Mouse (Mus musculus): ENCODE results near the gene Zfp385b.

Gene Zfp385b

DNA sequence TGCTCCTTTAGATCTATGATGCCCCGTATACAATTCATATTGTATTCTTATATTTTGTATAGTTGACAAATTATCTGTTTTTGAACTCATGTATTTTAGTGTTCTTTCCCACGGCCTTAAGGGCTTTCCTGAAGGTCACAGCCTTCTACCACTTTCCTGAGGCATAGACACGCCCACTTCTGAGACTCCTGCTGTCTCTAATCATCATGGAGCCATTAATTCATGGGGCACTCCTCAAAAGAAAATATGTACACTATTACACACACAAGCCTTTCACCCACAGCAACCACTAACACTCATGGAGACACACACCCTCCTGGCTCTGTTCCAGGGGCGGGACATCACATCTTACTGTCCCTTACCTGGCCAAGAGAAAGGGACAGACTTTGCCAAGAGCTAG lies 232.1 kb downstream of the Zfp385b start:
- DNase-seq (ENCODE audit: low spot score), result no peak

DNA sequence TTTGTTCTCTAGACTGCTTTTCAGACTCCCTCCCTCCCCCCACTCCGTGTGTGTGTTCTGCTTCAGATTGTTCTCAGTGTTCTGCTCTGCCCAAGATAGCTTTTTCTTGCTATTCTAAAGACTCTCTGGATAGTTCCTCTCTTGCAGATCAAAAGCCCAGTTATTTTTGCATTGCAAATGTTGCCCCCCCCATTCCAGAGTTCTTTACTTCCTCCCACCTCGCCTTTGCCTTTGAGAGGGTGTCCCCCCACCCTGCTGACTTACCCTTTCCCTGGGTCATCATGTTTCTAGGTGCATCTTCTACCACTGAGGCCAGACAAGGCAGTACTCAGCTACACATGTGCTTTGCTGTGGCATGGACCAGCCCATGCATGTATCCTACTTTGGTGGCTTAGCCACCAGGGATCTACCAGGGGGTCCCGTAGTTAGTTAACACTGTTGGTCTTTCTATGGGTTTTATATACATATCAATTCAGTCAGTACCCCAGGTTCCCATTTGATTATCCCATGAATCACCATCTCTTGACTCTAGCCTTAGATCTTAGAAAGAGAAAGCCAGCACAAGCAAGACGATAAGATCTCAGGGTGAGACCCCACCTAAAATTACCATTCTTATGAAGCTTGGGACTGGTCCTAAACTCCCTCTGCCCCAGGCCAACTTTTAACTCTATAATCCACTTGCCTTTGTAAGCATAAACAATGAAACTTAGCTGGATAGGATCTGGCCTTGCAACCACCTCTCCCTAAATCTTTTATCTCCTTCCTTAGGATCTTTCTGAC lies 232.7 kb downstream of the Zfp385b start:
- DNase-seq (ENCODE audit: low spot score), result no peak

DNA sequence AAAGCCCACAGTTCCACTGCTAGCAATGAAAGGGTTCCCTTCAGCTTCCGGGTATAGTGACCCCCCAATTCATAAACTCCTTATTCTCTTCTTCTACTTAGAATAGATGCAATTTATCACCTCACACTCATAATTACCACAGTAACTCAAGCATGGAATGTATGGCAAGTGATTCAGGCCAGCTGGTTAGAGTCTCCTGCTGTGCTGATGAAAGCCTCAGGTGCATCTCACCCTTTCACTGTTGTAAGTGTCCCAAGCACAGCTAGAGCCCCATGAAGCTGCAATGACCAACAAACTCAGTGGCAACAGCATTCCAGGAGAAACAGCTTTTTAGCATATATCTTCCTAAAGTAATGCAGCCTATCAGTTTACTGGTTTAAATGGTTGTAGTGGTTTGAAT lies 235.9 kb downstream of the Zfp385b start:
- DNase-seq (ENCODE audit: low spot score), result no peak

DNA sequence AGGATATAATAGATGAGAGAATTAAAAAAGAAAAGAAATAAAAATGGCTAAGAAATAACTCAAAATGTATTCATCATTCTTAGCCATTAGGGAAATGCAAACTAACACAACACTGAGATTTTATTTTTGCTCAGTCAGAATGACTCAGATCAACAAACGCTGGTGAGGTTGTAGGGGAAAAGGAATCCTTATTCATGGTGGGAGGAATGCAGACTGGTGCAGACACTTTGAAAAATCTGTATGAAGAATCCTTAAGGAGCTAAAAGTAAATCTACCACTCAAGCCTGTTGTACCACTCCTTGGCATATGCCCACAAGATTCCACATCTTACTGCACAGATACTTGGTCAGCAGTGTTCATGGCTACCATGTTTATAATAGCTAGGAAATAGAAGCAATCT lies 242.9 kb downstream of the Zfp385b start:
- DNase-seq (ENCODE audit: low spot score), result no peak

DNA sequence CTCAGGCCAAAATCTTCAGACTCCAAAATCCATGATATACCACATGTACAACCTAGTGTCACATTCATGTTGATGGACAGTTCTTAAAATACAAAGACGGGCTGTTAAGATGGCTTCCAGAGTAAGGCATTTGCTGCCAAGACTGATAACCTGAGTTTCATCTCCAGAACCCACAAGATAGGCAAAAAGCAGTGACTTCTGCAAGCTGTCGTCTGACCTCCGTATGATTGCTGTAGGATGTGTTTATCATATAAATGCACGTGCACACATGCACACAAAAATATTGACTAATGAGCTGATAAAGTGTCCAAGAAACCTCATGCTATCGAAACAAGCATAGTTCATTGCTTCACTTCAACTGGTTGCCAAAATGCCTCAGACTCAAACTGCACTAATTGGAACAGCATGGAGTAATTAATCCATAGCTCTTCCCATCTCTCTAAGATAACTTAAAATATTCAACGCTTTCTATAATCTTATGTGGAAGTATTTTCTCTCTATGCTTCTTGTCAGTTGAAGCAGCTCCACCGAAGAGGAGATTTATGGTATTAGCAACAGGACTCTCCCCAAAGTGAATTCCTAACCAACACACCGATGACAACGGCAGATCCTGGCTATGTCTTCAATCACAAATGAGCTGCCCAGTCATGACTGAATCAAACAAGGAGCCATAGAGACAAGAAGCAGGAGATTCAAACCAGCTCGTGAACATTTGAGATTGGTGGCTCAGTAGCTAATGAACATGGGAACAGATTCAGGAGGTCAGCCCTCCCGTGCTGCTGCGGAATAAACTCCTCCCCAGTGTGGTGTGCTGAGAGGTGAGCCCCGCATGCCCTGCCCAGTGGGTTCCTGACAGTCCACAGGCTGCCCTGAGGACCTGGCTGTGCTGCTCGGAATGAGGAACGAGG lies 251.7 kb downstream of the Zfp385b start:
- DNase-seq (ENCODE audit: low spot score), result no peak

DNA sequence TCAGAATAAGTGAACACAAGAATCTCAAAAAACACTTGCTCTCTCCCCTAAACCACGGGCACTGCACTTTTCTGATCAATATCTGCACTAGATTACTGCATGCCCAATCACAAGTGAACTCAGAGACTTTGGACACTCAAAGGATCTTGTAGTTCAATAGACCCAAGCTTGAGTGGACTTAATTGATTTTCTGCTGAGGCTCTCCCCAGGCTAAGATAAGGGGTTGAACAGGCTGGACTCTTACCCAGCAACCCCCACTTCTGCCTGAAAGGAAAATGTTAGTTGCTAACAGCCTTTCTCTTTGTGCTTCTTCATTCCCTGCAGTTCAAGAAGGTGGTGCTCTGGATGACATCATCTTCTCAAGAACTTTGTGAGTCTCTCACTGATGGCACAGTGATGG lies 255.7 kb downstream of the Zfp385b start:
- DNase-seq (ENCODE audit: low spot score), result no peak

DNA sequence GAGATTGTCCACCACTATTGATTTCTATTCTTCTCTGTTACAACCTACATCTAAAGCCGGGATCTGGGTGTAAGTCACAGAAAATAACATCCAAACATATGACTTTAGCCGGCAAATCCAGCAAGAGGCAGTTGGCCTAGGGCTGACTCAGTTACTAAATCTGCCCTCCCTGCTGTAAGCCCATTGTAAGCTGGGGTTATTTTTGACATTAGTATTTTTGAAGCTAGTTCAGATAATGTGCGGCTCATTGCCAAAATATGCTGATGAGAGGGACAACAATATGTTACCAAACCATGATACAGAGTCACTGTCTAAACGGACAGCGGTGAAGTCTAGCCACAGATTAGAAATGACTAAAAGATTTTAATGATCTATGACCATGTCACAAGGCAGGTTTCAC lies 257.5 kb downstream of the Zfp385b start:
- no peak for DNase-seq (ENCODE audit: low spot score)

DNA sequence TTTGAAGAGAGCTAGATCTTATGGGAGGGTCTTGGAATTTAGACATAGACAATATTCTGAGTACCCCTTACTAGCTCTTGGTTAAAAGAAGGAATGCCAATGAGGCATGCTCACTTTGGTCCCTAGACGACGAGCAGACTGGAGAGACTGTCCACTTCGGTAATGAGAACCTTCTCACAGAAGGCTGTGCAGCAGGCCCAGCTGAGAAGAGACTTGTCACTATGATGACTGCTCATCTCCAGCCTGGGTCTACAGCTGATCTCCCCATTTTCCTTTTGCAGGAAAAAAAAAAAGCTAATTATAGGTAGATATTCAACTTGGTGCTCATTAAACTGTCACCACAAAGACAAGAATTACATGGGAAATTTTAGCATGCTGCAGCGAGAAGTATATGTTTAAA lies 262.5 kb downstream of the Zfp385b start:
- DNase-seq (ENCODE audit: low spot score), result no peak

DNA sequence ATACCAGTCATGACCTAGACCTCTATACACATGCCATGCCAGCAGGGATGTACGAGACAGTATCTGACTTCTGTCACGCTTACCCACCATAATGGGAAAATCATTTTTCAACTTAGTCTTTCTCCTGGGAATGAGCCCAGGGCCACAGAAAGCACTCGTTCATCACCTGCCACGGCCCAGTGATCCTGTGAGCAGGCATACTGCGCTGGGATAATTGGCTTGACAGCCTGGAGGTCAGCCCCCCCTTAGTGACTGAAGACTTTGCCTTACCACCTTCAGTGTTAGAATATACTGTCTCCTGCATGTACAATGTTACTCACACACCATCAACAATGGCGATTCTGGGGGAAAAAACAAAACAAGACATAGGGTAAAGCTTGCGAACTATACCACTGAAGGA lies 263.5 kb downstream of the Zfp385b start:
- DNase-seq (ENCODE audit: low spot score), result no peak

DNA sequence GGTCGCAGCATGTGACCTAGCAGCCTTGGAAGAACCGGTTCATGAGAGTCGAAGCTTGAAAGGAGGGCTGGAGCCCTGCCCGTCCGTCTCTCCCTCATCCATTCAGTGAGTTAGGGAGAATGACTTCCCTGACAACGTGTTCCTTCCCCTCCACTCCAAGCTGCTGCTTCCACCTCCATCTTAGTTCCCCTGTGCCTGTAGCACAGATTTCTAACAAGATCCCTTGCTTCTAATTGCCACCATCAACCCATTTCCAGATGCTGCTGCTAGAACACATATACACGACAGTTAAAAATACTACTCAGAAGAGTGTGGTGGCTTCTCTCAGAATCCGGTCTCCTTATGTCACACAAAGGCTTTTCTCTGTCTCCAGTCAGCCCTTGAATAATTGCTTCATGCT lies 266.8 kb downstream of the Zfp385b start:
- no peak for DNase-seq (ENCODE audit: low spot score)

DNA sequence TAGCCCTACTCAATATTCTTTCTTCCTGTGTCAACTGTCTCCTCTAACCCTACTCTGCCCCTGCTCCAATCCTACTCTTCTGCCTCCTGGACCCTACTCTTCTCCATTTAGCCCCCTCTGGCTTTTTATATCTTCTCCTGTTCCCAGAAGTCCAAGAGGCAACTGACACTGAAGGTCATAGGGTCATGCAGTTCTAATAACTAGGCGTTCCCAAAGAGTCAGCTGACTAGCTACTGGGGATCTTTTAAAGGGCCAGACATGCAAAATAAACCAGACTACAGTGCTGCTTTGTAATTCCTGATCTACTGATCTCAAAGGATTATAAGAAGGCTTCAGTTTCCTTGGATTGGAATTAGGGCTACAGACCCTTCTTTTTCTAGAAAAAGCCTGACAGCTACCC lies 276.1 kb downstream of the Zfp385b start:
- no peak for DNase-seq (ENCODE audit: low spot score)

DNA sequence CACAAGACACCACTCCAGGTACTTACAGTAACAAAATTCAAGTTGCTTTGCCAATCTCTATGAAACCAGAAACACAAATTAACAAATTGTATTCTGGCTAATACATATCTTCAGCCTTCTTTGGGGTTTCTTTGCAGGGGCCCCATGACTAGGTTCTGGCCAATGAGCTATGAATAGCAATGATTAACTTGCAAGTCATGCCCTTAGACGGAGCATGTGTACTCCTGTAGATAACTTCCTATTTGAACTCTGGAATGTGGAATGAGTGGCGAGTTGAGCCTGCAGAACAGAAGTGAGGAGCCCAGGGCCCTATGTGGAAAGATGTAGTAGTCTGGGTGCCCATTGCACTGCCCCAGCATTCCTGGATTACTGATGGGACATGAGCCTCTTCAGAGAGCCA lies 276.8 kb downstream of the Zfp385b start:
- DNase-seq (ENCODE audit: low spot score), result no peak

DNA sequence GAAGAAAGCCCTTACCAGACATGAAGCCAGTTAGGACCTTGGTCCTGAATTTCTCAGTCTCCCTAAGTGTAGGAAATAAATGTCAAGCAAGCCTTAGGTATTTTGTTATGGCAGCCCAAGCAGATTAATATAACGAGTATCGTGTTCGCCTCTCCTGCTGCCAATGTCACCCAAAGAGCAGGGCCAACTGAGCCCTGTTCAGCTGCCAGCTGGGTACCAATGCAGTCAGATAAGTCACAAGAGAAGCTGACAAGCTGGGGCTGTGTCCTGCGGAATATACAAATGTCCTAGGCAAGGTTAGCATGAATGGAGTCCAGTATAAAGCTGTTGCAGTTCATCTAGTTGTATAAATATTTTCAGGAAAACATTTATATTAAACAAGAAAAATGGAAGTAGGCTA lies 277.8 kb downstream of the Zfp385b start:
- no peak for DNase-seq (ENCODE audit: low spot score)

DNA sequence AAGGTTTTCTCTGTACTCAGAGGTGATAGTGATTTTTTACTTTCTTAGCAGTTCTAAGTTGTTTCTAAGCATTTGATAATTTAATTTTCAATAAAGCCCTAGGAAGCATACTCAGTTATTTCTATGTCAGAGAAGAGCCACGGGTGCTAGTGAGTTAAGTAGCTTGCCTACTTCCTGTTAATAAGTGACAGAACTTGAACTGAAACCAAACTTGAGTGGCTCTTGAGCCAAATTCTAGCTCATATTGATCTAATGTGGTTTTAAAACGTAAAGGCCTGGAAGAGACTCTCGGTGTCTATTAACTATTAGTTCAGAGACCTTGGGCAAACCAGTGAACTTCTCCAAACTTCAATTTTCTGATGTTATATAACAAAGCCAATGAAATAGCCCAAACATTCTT lies 278.6 kb downstream of the Zfp385b start:
- DNase-seq (ENCODE audit: low spot score), result no peak

DNA sequence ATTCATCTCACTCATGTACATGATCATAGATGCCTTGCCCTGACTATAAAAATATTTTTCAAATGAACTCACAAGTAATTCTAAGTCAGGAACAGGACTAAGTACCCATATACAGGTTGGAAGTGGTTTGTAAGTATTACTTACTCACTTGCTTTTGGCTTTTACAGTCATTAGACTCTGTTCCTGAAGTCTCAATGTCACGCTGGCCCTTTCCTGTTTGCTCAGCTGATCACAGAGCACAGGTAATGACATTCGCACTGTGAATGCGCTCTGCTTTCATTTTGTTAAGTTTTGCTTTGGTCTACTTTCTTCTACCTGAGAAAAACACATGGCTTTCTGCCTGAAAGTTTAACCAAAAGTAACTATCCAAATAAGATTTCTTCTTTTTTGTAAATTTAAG lies 282.9 kb downstream of the Zfp385b start:
- DNase-seq (ENCODE audit: low spot score), result no peak

DNA sequence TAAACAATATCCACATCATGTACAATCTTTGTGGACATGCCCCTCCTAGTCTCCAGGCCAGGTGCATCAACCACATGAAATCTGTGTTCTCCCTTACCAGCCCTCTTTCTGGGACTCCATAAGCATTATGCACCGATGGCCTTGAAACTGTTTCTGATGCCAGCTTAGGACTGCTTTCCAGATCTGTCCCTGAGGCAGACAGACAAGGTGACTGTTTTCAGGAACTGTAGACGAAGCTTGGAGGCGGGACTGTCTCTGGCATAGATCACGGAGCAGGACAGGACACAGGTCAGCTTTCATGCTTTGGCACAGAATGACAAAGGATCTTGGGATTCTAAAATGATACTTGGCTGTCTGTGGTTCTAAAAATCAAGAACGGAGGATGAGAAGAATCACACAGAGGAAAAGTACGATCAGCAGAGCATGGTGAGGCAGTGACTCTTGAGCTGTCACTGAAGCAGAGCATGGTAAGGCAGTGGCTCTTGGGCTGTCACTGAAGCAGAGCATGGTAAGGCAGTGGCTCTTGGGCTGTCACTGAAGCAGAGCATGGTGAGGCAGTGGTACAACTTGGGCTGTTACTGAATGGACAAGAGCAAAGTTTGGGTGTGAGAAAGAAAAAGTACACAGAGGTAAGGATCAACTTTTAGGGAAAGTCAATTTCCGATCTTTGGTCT lies 291.2 kb downstream of the Zfp385b start:
- no peak for DNase-seq (ENCODE audit: low spot score)

DNA sequence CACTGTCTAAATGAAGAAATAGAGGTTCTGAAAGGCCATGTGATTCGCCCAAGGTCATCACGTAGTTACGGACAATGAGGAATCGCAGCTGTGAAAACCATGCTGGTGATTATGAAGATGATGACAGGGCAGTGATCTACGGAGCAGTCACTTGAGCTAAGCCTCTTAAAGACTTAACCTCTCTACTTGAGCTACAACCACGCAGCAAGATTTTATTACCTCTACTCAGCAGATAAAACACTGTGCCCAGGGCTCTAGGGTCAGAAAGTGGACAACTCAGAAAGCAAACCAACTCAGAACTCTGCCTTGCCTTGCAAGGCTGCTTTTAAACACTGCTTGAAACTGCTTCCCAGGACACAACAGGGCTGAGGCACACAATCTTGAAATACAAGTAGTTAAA lies 291.8 kb downstream of the Zfp385b start:
- DNase-seq (ENCODE audit: low spot score), result no peak

DNA sequence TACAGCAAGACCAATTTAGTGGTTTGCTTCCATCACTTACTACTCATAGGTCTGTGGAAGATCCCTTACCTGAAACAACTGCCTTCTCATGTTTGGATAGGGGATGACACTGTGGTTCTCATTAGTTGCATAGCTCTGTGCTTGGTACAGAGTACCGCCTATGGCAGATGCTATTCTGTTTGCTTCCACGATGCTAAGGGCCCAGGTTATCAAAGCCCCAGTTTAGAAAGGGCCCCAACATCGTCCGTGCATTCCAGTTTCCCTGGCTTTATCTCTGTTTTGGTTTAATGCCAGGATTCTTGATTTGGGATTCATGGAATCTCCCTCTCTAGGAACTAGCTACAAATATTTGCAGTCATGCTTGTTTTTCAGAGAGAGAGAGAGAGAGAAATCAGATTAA lies 292.6 kb downstream of the Zfp385b start:
- no peak for DNase-seq (ENCODE audit: low spot score)

DNA sequence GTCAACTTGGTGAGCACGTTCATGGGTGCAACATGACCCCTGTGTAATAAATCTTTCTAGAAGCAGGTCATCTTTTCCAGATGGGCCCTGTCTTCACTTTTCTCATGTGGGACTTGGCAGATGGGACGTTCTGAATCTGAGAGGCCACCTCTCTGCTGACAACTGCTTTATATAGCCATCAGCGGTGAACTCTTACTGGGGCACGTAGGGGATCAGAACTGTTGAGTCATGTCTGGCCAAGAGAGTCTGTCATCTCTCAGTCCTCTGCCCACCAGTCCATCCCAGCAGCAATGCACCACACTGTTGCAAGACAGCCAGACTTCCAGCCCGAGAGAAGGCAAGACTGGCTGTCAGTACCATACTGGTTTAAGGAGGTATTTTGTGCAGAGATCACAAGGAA lies 293.1 kb downstream of the Zfp385b start:
- no peak for DNase-seq (ENCODE audit: low spot score)

DNA sequence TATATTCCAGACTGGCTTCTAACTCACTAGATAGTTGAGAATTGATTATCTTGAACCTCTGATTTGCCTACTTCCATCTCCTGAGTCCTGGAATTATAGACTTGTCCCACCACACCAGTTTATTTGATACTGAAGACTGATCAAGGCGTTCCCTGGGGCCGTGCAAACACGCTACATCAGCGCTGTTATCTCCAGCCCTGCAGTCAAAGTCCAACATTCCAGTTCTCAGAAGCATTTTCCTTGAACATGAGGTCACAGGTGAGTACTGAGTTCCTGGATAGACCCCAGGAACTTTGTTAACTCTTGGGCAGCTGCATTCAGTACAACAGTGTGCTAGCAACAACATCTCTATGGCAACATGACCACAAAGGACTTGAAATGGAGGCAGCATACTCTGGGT lies 297.2 kb downstream of the Zfp385b start:
- no peak for DNase-seq (ENCODE audit: low spot score)

DNA sequence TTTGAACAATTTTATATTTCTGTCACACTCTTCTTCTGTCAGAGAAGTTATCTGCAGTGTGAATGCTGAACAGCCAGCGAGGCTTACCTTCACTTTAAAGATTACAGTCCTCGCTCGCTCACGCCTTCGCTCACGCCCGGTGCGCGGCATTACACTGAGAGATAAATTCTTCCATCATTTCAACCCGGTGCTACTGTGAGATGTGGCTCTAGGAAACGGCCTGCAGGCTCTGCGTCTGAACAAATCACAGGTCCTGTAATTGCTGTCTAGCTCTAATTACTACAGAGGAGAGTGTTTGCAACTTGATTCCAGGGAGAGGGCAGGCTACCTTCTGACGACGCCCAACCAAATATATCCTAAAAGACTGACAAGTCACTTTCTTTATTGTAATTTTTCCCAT lies 300.1 kb downstream of the Zfp385b start:
- DNase-seq (ENCODE audit: low spot score), result no peak

DNA sequence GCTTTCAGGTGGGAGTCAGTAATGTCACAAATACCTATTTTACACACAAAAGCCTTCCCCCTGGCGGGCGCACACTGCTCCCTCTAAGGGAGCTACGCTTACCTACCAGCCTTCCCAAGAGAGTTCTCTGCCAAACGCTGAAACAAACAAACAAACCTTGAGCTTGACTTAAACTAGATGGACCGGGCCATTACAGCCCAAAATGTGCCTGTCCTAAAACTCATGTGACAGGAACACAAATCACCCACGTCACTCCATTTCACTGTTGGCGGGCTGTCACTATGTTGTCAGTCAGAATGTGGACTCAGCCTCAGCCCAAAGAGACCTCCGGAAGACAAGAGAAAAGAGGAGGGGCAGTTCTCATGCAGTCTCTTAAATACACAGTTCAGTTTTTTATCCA lies 300.7 kb downstream of the Zfp385b start:
- no peak for DNase-seq (ENCODE audit: low spot score)

DNA sequence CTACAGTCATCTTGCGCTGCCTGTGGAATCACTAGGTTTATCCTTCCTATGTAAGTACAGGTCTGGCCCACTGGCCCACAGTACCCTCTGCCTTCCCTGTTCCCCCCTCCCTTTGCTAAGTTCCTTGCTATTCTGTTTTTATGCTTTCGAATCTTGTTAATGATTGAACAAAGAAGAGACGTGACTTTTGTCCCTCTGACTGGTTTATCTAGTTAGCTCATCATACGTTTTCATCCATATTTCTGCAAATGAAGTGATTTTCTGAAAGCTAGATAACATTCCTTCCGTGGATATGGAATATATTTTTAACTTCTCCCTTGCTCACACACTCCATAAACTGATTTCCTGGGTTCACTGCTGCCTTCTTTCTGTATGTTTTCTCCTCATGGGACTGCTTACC lies 302.8 kb downstream of the Zfp385b start:
- DNase-seq (ENCODE audit: low spot score), result no peak

Measured in urinary bladder, postnatal 10 days (tissue).